Mouse (Mus musculus) bone marrow, adult 2 months (tissue): ENCODE measurements around the gene Mum1l1.
A peak's percentile ranks its signal among the peaks of the same experiment; 100 is the strongest.
"Not testable (repeated sequence)": the region's sequence is repeated elsewhere in the genome, so short reads cannot be mapped to it uniquely, and the experiment has no call there.

ENCODE experiments used
- CTCF ChIP-seq: fragments of 200-500 bp; IDR thresholded peaks from 2 replicates; pipeline ENCODE4 v1.5.1; 2011; ENCODE audit warnings: low read length, control low read depth; ENCODE audit not compliant: control insufficient read depth, insufficient read depth
- POLR2A ChIP-seq: fragments of 200-500 bp; IDR thresholded peaks from 2 replicates; pipeline ENCODE4 v1.6.1; 2011; ENCODE audit warnings: low read depth, mild to moderate bottlenecking, control low read depth, low read length, borderline replicate concordance; ENCODE audit not compliant: control insufficient read depth

- TF ChIP-seq CTCF: peak; percentile 20; the same call in 1 of the 2 replicates
- TF ChIP-seq POLR2A: not testable (repeated sequence)
Measured at GRCm38 (mm10) chrX:139191506-139191905, 18.3 kb upstream of the Mum1l1 start.
